Comparison of ENCODE assay signal across 9 mouse cellular contexts in genomic region chr2:61138625-61138997, GRCm38 (mm10).
DNase-seq lines count a peak whose midpoint lies in the region; ATAC-seq and TF ChIP-seq lines count a peak whose summit lies in the region.
"Had no signal": no experiment of that assay in that cellular context is flagged by ENCODE, and none has a peak within 500 bp of the region (broad histone marks: within the 10 kb centered on the region; RNA-seq: fewer than 3 reads in every experiment).

No protein-coding gene starts in this region.

- no peak for TF ChIP-seq CTCF in heart, postnatal 0 days (IDR thresholded peaks at IDR 0.05; ENCODE audit: low read depth)
- no peak for TF ChIP-seq CTCF in lung, postnatal 0 days (IDR thresholded peaks at IDR 0.05)
- no peak for TF ChIP-seq CTCF in thymus, adult 2 months (IDR thresholded peaks at IDR 0.05; ENCODE audit: borderline replicate concordance, control insufficient read depth, extremely low read depth, insufficient read depth, low read length, poor library complexity)

- H3K9me3 ChIP-seq in embryonic facial prominence, embryonic 10.5 days = no peaks in the 10 kb centered on the region
- H3K9me3 ChIP-seq in heart, postnatal 0 days (replicated peaks; ENCODE audit: control insufficient read depth, low read length) = no peaks in the 10 kb centered on the region
- no peaks in the 10 kb centered on the region for H3K9me3 ChIP-seq in lung, postnatal 0 days (ENCODE audit: low read length)
- H3K9me3 ChIP-seq in hindbrain, embryonic 11.5 days (ENCODE audit: control insufficient read depth, low read length) = no peaks in the 10 kb centered on the region
- H3K9me3 ChIP-seq: midbrain, embryonic 15.5 days had no signal

- H3K27ac ChIP-seq in embryonic facial prominence, embryonic 10.5 days (replicated peaks) = peak overlapping the region; percentile 20; the same call in 1 of the 2 replicates
- H3K27ac ChIP-seq in heart, postnatal 0 days (ENCODE audit: low read depth) = peak overlapping the region; percentile 82
- H3K27ac ChIP-seq in lung, postnatal 0 days (ENCODE audit: low read length) = peak overlapping the region; percentile 47
- H3K27ac ChIP-seq in hindbrain, embryonic 11.5 days (ENCODE audit: low read depth, low read length) = no peak overlapping the region
- H3K27ac ChIP-seq in thymus, adult 2 months (ENCODE audit: control insufficient read depth, insufficient read depth, low read length) = no peak overlapping the region
- H3K27ac ChIP-seq: midbrain, embryonic 15.5 days had no signal

- ATAC-seq in heart, postnatal 0 days (ENCODE audit: insufficient read depth, low read depth) = peak; percentile 24; the same call in 1 of the 2 replicates
- ATAC-seq in lung, postnatal 0 days = peak; percentile 43
- no peak for ATAC-seq in hindbrain, embryonic 11.5 days (ENCODE audit: low FRiP score)
- ATAC-seq: midbrain, embryonic 15.5 days had no signal

- H3K36me3 ChIP-seq in embryonic facial prominence, embryonic 10.5 days (replicated peaks) = no peaks in the 10 kb centered on the region
- no peaks in the 10 kb centered on the region for H3K36me3 ChIP-seq in heart, postnatal 0 days (replicated peaks; ENCODE audit: control insufficient read depth, insufficient read depth, low read length)
- no peaks in the 10 kb centered on the region for H3K36me3 ChIP-seq in lung, postnatal 0 days (ENCODE audit: insufficient read depth, low read length)
- H3K36me3 ChIP-seq in hindbrain, embryonic 11.5 days (ENCODE audit: control insufficient read depth, insufficient read depth, low read length) = no peaks in the 10 kb centered on the region
- H3K36me3 ChIP-seq in thymus, adult 2 months (ENCODE audit: control insufficient read depth, insufficient read depth, low read length) = no peaks in the 10 kb centered on the region
- H3K36me3 ChIP-seq: midbrain, embryonic 15.5 days had no signal

- H3K4me2 ChIP-seq in heart, postnatal 0 days (ENCODE audit: low read depth, low read length) = peak overlapping the region; percentile 40; the same call in 1 of the 2 replicates
- H3K4me2 ChIP-seq in lung, postnatal 0 days (replicated peaks; ENCODE audit: low read depth, low read length) = peak overlapping the region; percentile 55
- no peak overlapping the region for H3K4me2 ChIP-seq in hindbrain, embryonic 11.5 days (replicated peaks; ENCODE audit: low read depth, low read length)
- H3K4me2 ChIP-seq: midbrain, embryonic 15.5 days had no signal

- TF ChIP-seq POLR2A in thymus, adult 2 months (IDR thresholded peaks at IDR 0.05; ENCODE audit: control insufficient read depth, extremely low read depth, insufficient read depth, low read length, poor library complexity) = no peak

- no peak for TF ChIP-seq EP300 in heart, postnatal 0 days (IDR thresholded peaks at IDR 0.05; ENCODE audit: low read depth)
- TF ChIP-seq EP300 in lung, postnatal 0 days (IDR thresholded peaks at IDR 0.05) = no peak

- peaks cover 16% of the 10 kb centered on the region for H3K4me1 ChIP-seq in embryonic facial prominence, embryonic 10.5 days
- H3K4me1 ChIP-seq in heart, postnatal 0 days (ENCODE audit: control insufficient read depth, insufficient read depth) = 0 out of 2 replicates have a peak, but pooled peaks cover 20% of the 10 kb centered on the region
- H3K4me1 ChIP-seq in lung, postnatal 0 days (ENCODE audit: insufficient read depth, low read depth, low read length) = peaks cover 4% of the 10 kb centered on the region; the same call in 1 of the 2 replicates
- no peaks in the 10 kb centered on the region for H3K4me1 ChIP-seq in hindbrain, embryonic 11.5 days (replicated peaks; ENCODE audit: control insufficient read depth, insufficient read depth, low read length)
- H3K4me1 ChIP-seq in thymus, adult 2 months (replicated peaks; ENCODE audit: control insufficient read depth, insufficient read depth, low read length) = no peaks in the 10 kb centered on the region; the same call in 1 of the 2 replicates
- H3K4me1 ChIP-seq: midbrain, embryonic 15.5 days had no signal

- H3K9ac ChIP-seq in heart, postnatal 0 days (replicated peaks; ENCODE audit: low read depth, low read length) = no peak overlapping the region
- H3K9ac ChIP-seq in lung, postnatal 0 days (replicated peaks; ENCODE audit: low read depth) = no peak overlapping the region
- H3K9ac ChIP-seq in hindbrain, embryonic 11.5 days (ENCODE audit: low read depth, low read length) = no peak overlapping the region
- H3K9ac ChIP-seq: midbrain, embryonic 15.5 days had no signal

- 52% methylated on average over 3 of the region's 3 CpGs for WGBS in embryonic facial prominence, embryonic 10.5 days
- 35% methylated on average over 3 of the region's 3 CpGs for WGBS in heart, postnatal 0 days
- 19% methylated on average over 3 of the region's 3 CpGs for WGBS in lung, postnatal 0 days
- 64% methylated on average over 3 of the region's 3 CpGs for WGBS in hindbrain, embryonic 11.5 days
- 31% methylated on average over 3 of the region's 3 CpGs for WGBS in thymus, adult 2 months

- no peaks in the 10 kb centered on the region for H3K27me3 ChIP-seq in embryonic facial prominence, embryonic 10.5 days (replicated peaks; ENCODE audit: low read depth, poor library complexity, severe bottlenecking)
- no peaks in the 10 kb centered on the region for H3K27me3 ChIP-seq in heart, postnatal 0 days (ENCODE audit: control insufficient read depth, insufficient read depth, low read length)
- H3K27me3 ChIP-seq in lung, postnatal 0 days (replicated peaks; ENCODE audit: insufficient read depth, low read length) = no peaks in the 10 kb centered on the region
- H3K27me3 ChIP-seq in hindbrain, embryonic 11.5 days (ENCODE audit: control insufficient read depth, insufficient read depth, low read length) = no peaks in the 10 kb centered on the region
- H3K27me3 ChIP-seq in thymus, adult 2 months (ENCODE audit: control insufficient read depth, insufficient read depth, low read length) = no peaks in the 10 kb centered on the region
- H3K27me3 ChIP-seq: midbrain, embryonic 15.5 days had no signal

- no peak overlapping the region for H3K4me3 ChIP-seq in embryonic facial prominence, embryonic 10.5 days
- H3K4me3 ChIP-seq in heart, postnatal 0 days (ENCODE audit: low read depth, low read length) = no peak overlapping the region
- no peak overlapping the region for H3K4me3 ChIP-seq in lung, postnatal 0 days (ENCODE audit: low read depth, low read length)
- H3K4me3 ChIP-seq in hindbrain, embryonic 11.5 days (ENCODE audit: low read depth, low read length) = no peak overlapping the region
- no peak overlapping the region for H3K4me3 ChIP-seq in thymus, adult 2 months (ENCODE audit: control insufficient read depth, insufficient read depth, low read length)
- H3K4me3 ChIP-seq: midbrain, embryonic 15.5 days had no signal

- DNase-seq in left cerebral cortex, adult 11 months (ENCODE audit: low spot score) = peak; percentile 1
- no peak for DNase-seq in left cerebral cortex, adult 18-20 months (ENCODE audit: low spot score in 2 of 2)
- DNase-seq in embryonic facial prominence, embryonic 10.5 days (ENCODE audit: low spot score) = no peak
- no peak for DNase-seq in heart, postnatal 0 days (ENCODE audit: low spot score)
- no peak for DNase-seq in lung, postnatal 0 days (ENCODE audit: low spot score)
- no peak for DNase-seq in urinary bladder, postnatal 10 days (ENCODE audit: low spot score)
- DNase-seq in hindbrain, embryonic 11.5 days (ENCODE audit: low spot score) = no peak
- DNase-seq in thymus, adult 2 months = no peak

Comparison
In these comparisons a context has a peak if more than half of its experiments do, and no peak if none do; other contexts are left out.
1. H3K27ac ChIP-seq: peak in embryonic facial prominence, embryonic 10.5 days (single experiment), heart, postnatal 0 days (single experiment) and lung, postnatal 0 days (single experiment); none in hindbrain, embryonic 11.5 days (single experiment) and thymus, adult 2 months (single experiment).